Mouse (Mus musculus) E14TG2a.4 (cell line): ENCODE results near the gene Skap2.

ENCODE experiments used
- H3K27me3 ChIP-seq: 2 replicates; pipeline ENCODE4 v1.6.1; 2014; ENCODE audit warnings: low read length, control low read depth; ENCODE audit not compliant: insufficient read depth
- H3K36me3 ChIP-seq: 2 replicates; pipeline ENCODE4 v1.6.1; 2014; ENCODE audit warnings: low read length, control low read depth; ENCODE audit not compliant: insufficient read depth
- H3K4me1 ChIP-seq: replicated peaks from 2 replicates; pipeline ENCODE4 v1.6.1; 2014; ENCODE audit warnings: low read depth, low read length, control low read depth
- H3K4me3 ChIP-seq: replicated peaks from 2 replicates; pipeline ENCODE4 v1.5.1; 2014; ENCODE audit warnings: mild to moderate bottlenecking, low read length
- H3K9me3 ChIP-seq: 2 replicates; pipeline ENCODE4 v1.6.1; 2014; ENCODE audit warnings: low read length, control low read depth
- CTCF ChIP-seq: conservative IDR thresholded peaks from 2 replicates; pipeline ENCODE4 v1.5.1; 2014; ENCODE audit warnings: low read length
- NANOG ChIP-seq: IDR thresholded peaks from 2 replicates; pipeline ENCODE4 v1.6.1; 2014; ENCODE audit warnings: borderline replicate concordance, low read length, mixed read lengths
- POU5F1 ChIP-seq: IDR thresholded peaks from 2 replicates; pipeline ENCODE4 v1.6.1; 2014; ENCODE audit warnings: low read length, borderline replicate concordance

Gene Skap2

GRCm38 (mm10) chr6:52012409-52013244, at the start of gene Skap2:
Skap2 (minus strand) TSS chr6:52012549.
- TF ChIP-seq NANOG, result no peak
- no peak for TF ChIP-seq CTCF
- TF ChIP-seq POU5F1, result no peak

GRCm38 (mm10) chr6:52058899-52059448, 46.6 kb upstream of the Skap2 start:
- Histone ChIP-seq H3K4me1 (peaks cover 13% of the 10 kb centered on the region; the same call in 1 of the 2 replicates), H3K4me3 (no peak overlapping the region), H3K9me3 (peaks cover 9% of the 10 kb centered on the region), H3K27me3 (peaks cover 9% of the 10 kb centered on the region; the same call in 1 of the 2 replicates), H3K36me3 (no peaks in the 10 kb centered on the region)
- TF ChIP-seq NANOG (no peak), CTCF (no peak)

More at GRCm38 (mm10) chr6:52012409-52013244, at the start of gene Skap2:
- Histone ChIP-seq H3K4me1 (peaks cover 48% of the 10 kb centered on the region), H3K36me3 (no peaks in the 10 kb centered on the region), H3K4me3 (peak within 1 kb of the TSS; percentile 88), H3K27me3 (no peaks in the 10 kb centered on the region), H3K9me3 (no peaks in the 10 kb centered on the region)

- no peak overlapping the region for H3K4me3 ChIP-seq
- no peaks in the 10 kb centered on the region for H3K36me3 ChIP-seq
- H3K27me3 ChIP-seq, result peaks cover 9% of the 10 kb centered on the region; the same call in 1 of the 2 replicates
- no peak for TF ChIP-seq CTCF
- no peak for TF ChIP-seq POU5F1
- no peak for TF ChIP-seq NANOG
- peaks cover 13% of the 10 kb centered on the region; the same call in 1 of the 2 replicates for H3K4me1 ChIP-seq
- peaks cover 4% of the 10 kb centered on the region for H3K9me3 ChIP-seq
Measured at GRCm38 (mm10) chr6:52058120-52058519, 45.8 kb upstream of the Skap2 start.

GRCm38 (mm10) chr6:52053567-52054561, 41.5 kb upstream of the Skap2 start:
- Histone ChIP-seq H3K27me3 (0 out of 2 replicates have a peak, but pooled peaks cover 5% of the 10 kb centered on the region), H3K4me3 (no peak overlapping the region), H3K9me3 (no peaks in the 10 kb centered on the region), H3K36me3 (no peaks in the 10 kb centered on the region), H3K4me1 (peaks cover 9% of the 10 kb centered on the region; the same call in 1 of the 2 replicates)
- TF ChIP-seq POU5F1 (no peak), NANOG (no peak), CTCF (peak; percentile 22; the same call in 1 of the 2 replicates)

- no peaks in the 10 kb centered on the region for H3K27me3 ChIP-seq
- TF ChIP-seq NANOG (no peak), CTCF (no peak)
- H3K36me3 ChIP-seq, result no peaks in the 10 kb centered on the region
- H3K4me3 ChIP-seq, result no peak overlapping the region
- no peaks in the 10 kb centered on the region for H3K9me3 ChIP-seq
- H3K4me1 ChIP-seq, result peaks cover 11% of the 10 kb centered on the region; the same call in 1 of the 2 replicates
Measured at GRCm38 (mm10) chr6:52050062-52050461, 37.7 kb upstream of the Skap2 start.

- H3K27me3 ChIP-seq, result no peaks in the 10 kb centered on the region
- no peaks in the 10 kb centered on the region for H3K9me3 ChIP-seq
- TF ChIP-seq CTCF (peak; percentile 86), POU5F1 (no peak)
- H3K4me3 ChIP-seq, result no peak overlapping the region
- H3K36me3 ChIP-seq, result no peaks in the 10 kb centered on the region
- H3K4me1 ChIP-seq, result peaks cover 6% of the 10 kb centered on the region; the same call in 1 of the 2 replicates
Measured at GRCm38 (mm10) chr6:52045517-52045916, 33.2 kb upstream of the Skap2 start.

GRCm38 (mm10) chr6:52036077-52036476, 23.7 kb upstream of the Skap2 start:
- no peaks in the 10 kb centered on the region for H3K9me3 ChIP-seq
- H3K4me1 ChIP-seq, result peaks cover 39% of the 10 kb centered on the region
- no peaks in the 10 kb centered on the region for H3K36me3 ChIP-seq
- no peaks in the 10 kb centered on the region for H3K27me3 ChIP-seq
- TF ChIP-seq NANOG (no peak), CTCF (peak; percentile 89), POU5F1 (no peak)
- no peak overlapping the region for H3K4me3 ChIP-seq

- H3K9me3 ChIP-seq, result no peaks in the 10 kb centered on the region
- peaks cover 67% of the 10 kb centered on the region for H3K4me1 ChIP-seq
- H3K27me3 ChIP-seq, result no peaks in the 10 kb centered on the region
- no peak overlapping the region for H3K4me3 ChIP-seq
- H3K36me3 ChIP-seq, result no peaks in the 10 kb centered on the region
- no peak for TF ChIP-seq CTCF
- no peak for TF ChIP-seq NANOG
- TF ChIP-seq POU5F1, result no peak
Measured at GRCm38 (mm10) chr6:52031181-52031580, 18.8 kb upstream of the Skap2 start.
